Mouse (Mus musculus): Measurements from ENCODE around the gene Cacna1i. TPM values are rescaled to one million over a fixed set of nuclear protein-coding genes. Genes with fewer than 3 reads are reported as not detected.

Cacna1i gene
- polyA plus RNA-seq, 1 experiment from 2014 or later: 0.14 TPM

DNA sequence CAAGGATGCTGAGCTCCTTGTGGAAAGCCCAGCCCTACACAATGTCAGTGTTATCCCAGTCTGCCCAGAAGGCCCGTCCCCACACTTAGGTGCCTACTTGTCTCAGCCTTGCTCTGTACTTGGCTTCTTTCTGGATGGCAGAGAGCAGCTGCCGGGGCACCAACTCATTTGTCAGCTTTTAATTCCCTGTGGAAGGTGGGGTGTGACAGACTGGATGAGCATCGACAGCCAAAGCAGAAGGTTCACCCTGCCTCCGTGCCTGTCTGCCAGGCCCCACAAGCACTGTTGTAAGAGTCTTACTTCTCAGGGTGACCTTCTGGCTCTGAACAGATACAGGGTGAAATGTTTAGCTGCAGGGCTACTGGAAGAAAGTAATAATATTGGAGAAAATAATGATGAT is 128.1 kb downstream of the Cacna1i start:
- DNase-seq (ENCODE audit: low spot score) (no peak), ATAC-seq (replicated peaks; ENCODE audit: low FRiP score) (no peak)
- Histone ChIP-seq H3K27ac (ENCODE audit: low read depth, low read length) (no peak overlapping the region), H3K27me3 (replicated peaks; ENCODE audit: control insufficient read depth, insufficient read depth, low read length) (0 out of 2 replicates have a peak, but pooled peaks cover 3% of the 10 kb centered on the region), H3K9ac (ENCODE audit: low read depth, low read length) (no peak overlapping the region), H3K4me2 (no peak overlapping the region), H3K36me3 (ENCODE audit: control insufficient read depth, insufficient read depth, low read length) (no peaks in the 10 kb centered on the region), H3K4me1 (replicated peaks; ENCODE audit: control insufficient read depth, insufficient read depth, low read length) (no peaks in the 10 kb centered on the region), H3K4me3 (ENCODE audit: low read depth, low read length) (no peak overlapping the region), H3K9me3 (ENCODE audit: control insufficient read depth, low read length) (no peaks in the 10 kb centered on the region)
- WGBS: 84% methylated on average over 4 of the region's 4 CpGs

- Histone ChIP-seq H3K9ac (ENCODE audit: low read depth, low read length) (no peak overlapping the region), H3K4me2 (no peak overlapping the region), H3K9me3 (ENCODE audit: control insufficient read depth, low read length) (no peaks in the 10 kb centered on the region), H3K27ac (ENCODE audit: low read depth, low read length) (no peak overlapping the region), H3K4me3 (ENCODE audit: low read depth, low read length) (no peak overlapping the region), H3K36me3 (ENCODE audit: control insufficient read depth, insufficient read depth, low read length) (no peaks in the 10 kb centered on the region), H3K27me3 (replicated peaks; ENCODE audit: control insufficient read depth, insufficient read depth, low read length) (0 out of 2 replicates have a peak, but pooled peaks cover 3% of the 10 kb centered on the region), H3K4me1 (replicated peaks; ENCODE audit: control insufficient read depth, insufficient read depth, low read length) (no peaks in the 10 kb centered on the region)
- ATAC-seq (replicated peaks; ENCODE audit: low FRiP score) (no peak), DNase-seq (ENCODE audit: low spot score) (no peak)
- WGBS: 63% methylated on average over 8 of the region's 9 CpGs
These were observed 130.0 kb downstream of the Cacna1i start for GRCm38 (mm10) chr15:80417066-80417465.

DNA sequence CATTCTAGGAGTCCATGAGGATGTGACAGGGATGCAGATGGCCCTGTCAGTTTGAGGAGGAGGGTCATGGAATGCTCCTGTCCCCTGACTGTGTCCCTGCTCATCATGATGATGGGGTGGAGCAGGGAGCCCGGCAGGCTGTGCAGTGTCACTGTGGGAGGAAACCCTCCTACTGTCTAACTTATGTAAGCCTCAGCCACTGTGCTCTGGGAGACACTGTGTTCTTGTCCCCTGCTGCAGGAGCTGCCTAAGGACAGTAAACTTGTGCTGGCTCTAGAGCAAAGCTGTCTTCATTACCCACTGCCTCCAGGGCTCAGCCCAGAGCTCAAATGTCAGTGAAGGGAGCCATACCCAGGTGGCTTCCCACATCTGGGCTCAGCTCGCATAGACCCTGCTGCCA is 131.1 kb downstream of the Cacna1i start:
- no peak overlapping the region for H3K4me2 ChIP-seq
- H3K27me3 ChIP-seq (replicated peaks; ENCODE audit: control insufficient read depth, insufficient read depth, low read length): 0 out of 2 replicates have a peak, but pooled peaks cover 3% of the 10 kb centered on the region
- no peak for DNase-seq (ENCODE audit: low spot score)
- 66% methylated on average over 2 of the region's 2 CpGs for whole genome bisulfite sequencing
- no peak for ATAC-seq (replicated peaks; ENCODE audit: low FRiP score)
- no peaks in the 10 kb centered on the region for H3K9me3 ChIP-seq (ENCODE audit: control insufficient read depth, low read length)
- H3K9ac ChIP-seq (ENCODE audit: low read depth, low read length): no peak overlapping the region
- H3K4me1 ChIP-seq (replicated peaks; ENCODE audit: control insufficient read depth, insufficient read depth, low read length): no peaks in the 10 kb centered on the region
- no peak overlapping the region for H3K27ac ChIP-seq (ENCODE audit: low read depth, low read length)
- H3K4me3 ChIP-seq (ENCODE audit: low read depth, low read length): no peak overlapping the region
- H3K36me3 ChIP-seq (ENCODE audit: control insufficient read depth, insufficient read depth, low read length): no peaks in the 10 kb centered on the region

GRCm38 (mm10) chr15:80430324-80430723 is 143.3 kb downstream of the Cacna1i start:
- no peaks in the 10 kb centered on the region for H3K36me3 ChIP-seq (ENCODE audit: control insufficient read depth, insufficient read depth, low read length)
- H3K4me3 ChIP-seq (ENCODE audit: low read depth, low read length): no peak overlapping the region
- no peak overlapping the region for H3K4me2 ChIP-seq
- no peak overlapping the region for H3K9ac ChIP-seq (ENCODE audit: low read depth, low read length)
- H3K9me3 ChIP-seq (ENCODE audit: control insufficient read depth, low read length): no peaks in the 10 kb centered on the region
- no peaks in the 10 kb centered on the region for H3K4me1 ChIP-seq (replicated peaks; ENCODE audit: control insufficient read depth, insufficient read depth, low read length)
- 81% methylated on average over 11 of the region's 11 CpGs for WGBS
- no peak overlapping the region for H3K27ac ChIP-seq (ENCODE audit: low read depth, low read length)
- no peaks in the 10 kb centered on the region; the same call in none of the 2 replicates for H3K27me3 ChIP-seq (replicated peaks; ENCODE audit: control insufficient read depth, insufficient read depth, low read length)
- ATAC-seq (replicated peaks; ENCODE audit: low FRiP score) (no peak), DNase-seq (ENCODE audit: low spot score) (no peak)

- Histone ChIP-seq H3K9ac (ENCODE audit: low read depth, low read length) (no peak overlapping the region), H3K9me3 (ENCODE audit: control insufficient read depth, low read length) (no peaks in the 10 kb centered on the region), H3K4me1 (replicated peaks; ENCODE audit: control insufficient read depth, insufficient read depth, low read length) (no peaks in the 10 kb centered on the region), H3K27me3 (replicated peaks; ENCODE audit: control insufficient read depth, insufficient read depth, low read length) (no peaks in the 10 kb centered on the region; the same call in none of the 2 replicates), H3K36me3 (ENCODE audit: control insufficient read depth, insufficient read depth, low read length) (no peaks in the 10 kb centered on the region), H3K4me3 (ENCODE audit: low read depth, low read length) (no peak overlapping the region), H3K27ac (ENCODE audit: low read depth, low read length) (no peak overlapping the region), H3K4me2 (no peak overlapping the region)
- 82% methylated on average over 5 of the region's 5 CpGs for WGBS
- no peak for ATAC-seq (replicated peaks; ENCODE audit: low FRiP score)
- no peak for DNase-seq (ENCODE audit: low spot score)
These were observed 149.9 kb downstream of the Cacna1i start for GRCm38 (mm10) chr15:80436961-80437360.

GRCm38 (mm10) chr15:80437996-80438395 is 151.0 kb downstream of the Cacna1i start:
- no peaks in the 10 kb centered on the region; the same call in none of the 2 replicates for H3K27me3 ChIP-seq (replicated peaks; ENCODE audit: control insufficient read depth, insufficient read depth, low read length)
- no peaks in the 10 kb centered on the region for H3K36me3 ChIP-seq (ENCODE audit: control insufficient read depth, insufficient read depth, low read length)
- H3K4me2 ChIP-seq: no peak overlapping the region
- no peak overlapping the region for H3K9ac ChIP-seq (ENCODE audit: low read depth, low read length)
- H3K9me3 ChIP-seq (ENCODE audit: control insufficient read depth, low read length): no peaks in the 10 kb centered on the region
- no peak overlapping the region for H3K27ac ChIP-seq (ENCODE audit: low read depth, low read length)
- no peak overlapping the region for H3K4me3 ChIP-seq (ENCODE audit: low read depth, low read length)
- 84% methylated on average over 9 of the region's 9 CpGs for WGBS
- ATAC-seq (replicated peaks; ENCODE audit: low FRiP score) (no peak), DNase-seq (ENCODE audit: low spot score) (no peak)
- H3K4me1 ChIP-seq (replicated peaks; ENCODE audit: control insufficient read depth, insufficient read depth, low read length): no peaks in the 10 kb centered on the region

DNA sequence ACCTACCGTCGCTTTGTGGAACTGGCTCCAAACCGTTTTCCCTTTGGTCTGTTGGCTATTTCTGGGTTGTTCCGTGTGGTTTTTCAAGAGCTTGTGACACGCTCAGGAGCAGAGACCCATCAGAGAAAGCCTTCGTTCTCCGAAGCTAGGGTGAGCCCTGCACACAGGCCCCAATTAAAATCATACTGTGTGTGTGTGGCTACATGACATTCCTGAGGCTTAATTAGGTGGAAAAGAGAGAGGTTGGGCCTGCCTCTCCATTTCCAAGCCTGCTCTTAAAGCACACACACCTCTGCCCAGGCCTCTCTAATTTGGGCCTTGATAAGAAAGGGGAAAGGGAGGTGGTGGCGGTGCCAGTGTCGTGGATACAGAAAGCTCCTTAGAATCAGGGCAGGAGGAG is 151.4 kb downstream of the Cacna1i start:
- Histone ChIP-seq H3K9me3 (ENCODE audit: control insufficient read depth, low read length) (no peaks in the 10 kb centered on the region), H3K9ac (ENCODE audit: low read depth, low read length) (no peak overlapping the region), H3K36me3 (ENCODE audit: control insufficient read depth, insufficient read depth, low read length) (no peaks in the 10 kb centered on the region), H3K4me3 (ENCODE audit: low read depth, low read length) (no peak overlapping the region), H3K4me1 (replicated peaks; ENCODE audit: control insufficient read depth, insufficient read depth, low read length) (no peaks in the 10 kb centered on the region), H3K27me3 (replicated peaks; ENCODE audit: control insufficient read depth, insufficient read depth, low read length) (no peaks in the 10 kb centered on the region; the same call in none of the 2 replicates), H3K27ac (ENCODE audit: low read depth, low read length) (no peak overlapping the region), H3K4me2 (no peak overlapping the region)
- DNase-seq (ENCODE audit: low spot score): no peak
- 78% methylated on average over 9 of the region's 9 CpGs for WGBS
- ATAC-seq (replicated peaks; ENCODE audit: low FRiP score): no peak

DNA sequence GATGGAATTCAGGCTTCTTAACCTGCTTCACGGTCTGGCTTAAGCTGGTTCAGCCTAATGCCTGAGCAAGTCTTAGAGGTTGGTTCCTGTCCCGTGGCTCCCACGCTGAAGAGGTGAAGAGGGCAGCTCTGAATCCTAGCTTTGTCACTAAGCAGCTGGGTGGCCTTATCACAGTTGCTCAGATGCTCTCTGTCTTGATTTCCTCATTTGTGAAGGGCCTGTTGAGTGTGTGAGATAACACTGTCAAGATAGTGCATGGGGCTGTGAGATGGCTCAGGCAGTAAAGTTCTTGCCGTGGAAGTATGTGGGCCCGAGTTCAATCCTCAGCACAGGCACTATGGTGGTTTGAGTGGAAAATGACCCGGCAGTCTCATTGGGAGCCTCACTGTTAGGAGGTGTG is 153.2 kb downstream of the Cacna1i start:
- H3K36me3 ChIP-seq (ENCODE audit: control insufficient read depth, insufficient read depth, low read length): no peaks in the 10 kb centered on the region
- no peak overlapping the region for H3K4me3 ChIP-seq (ENCODE audit: low read depth, low read length)
- 30% methylated on average over 6 of the region's 6 CpGs for WGBS
- H3K9ac ChIP-seq (ENCODE audit: low read depth, low read length): no peak overlapping the region
- no peak for DNase-seq (ENCODE audit: low spot score)
- no peak for ATAC-seq (replicated peaks; ENCODE audit: low FRiP score)
- no peaks in the 10 kb centered on the region for H3K9me3 ChIP-seq (ENCODE audit: control insufficient read depth, low read length)
- no peak overlapping the region for H3K27ac ChIP-seq (ENCODE audit: low read depth, low read length)
- no peaks in the 10 kb centered on the region for H3K4me1 ChIP-seq (replicated peaks; ENCODE audit: control insufficient read depth, insufficient read depth, low read length)
- H3K27me3 ChIP-seq (replicated peaks; ENCODE audit: control insufficient read depth, insufficient read depth, low read length): no peaks in the 10 kb centered on the region; the same call in none of the 2 replicates
- H3K4me2 ChIP-seq: no peak overlapping the region

- Histone ChIP-seq H3K9ac (ENCODE audit: low read depth, low read length) (no peak overlapping the region), H3K4me3 (ENCODE audit: low read depth, low read length) (no peak overlapping the region), H3K36me3 (ENCODE audit: control insufficient read depth, insufficient read depth, low read length) (no peaks in the 10 kb centered on the region), H3K4me1 (replicated peaks; ENCODE audit: control insufficient read depth, insufficient read depth, low read length) (no peaks in the 10 kb centered on the region), H3K27me3 (replicated peaks; ENCODE audit: control insufficient read depth, insufficient read depth, low read length) (no peaks in the 10 kb centered on the region; the same call in 1 of the 2 replicates), H3K9me3 (ENCODE audit: control insufficient read depth, low read length) (no peaks in the 10 kb centered on the region), H3K4me2 (no peak overlapping the region), H3K27ac (ENCODE audit: low read depth, low read length) (no peak overlapping the region)
- ATAC-seq (replicated peaks; ENCODE audit: low FRiP score) (no peak), DNase-seq (ENCODE audit: low spot score) (no peak)
- 76% methylated on average over 15 of the region's 15 CpGs for WGBS
These were observed 159.1 kb downstream of the Cacna1i start for GRCm38 (mm10) chr15:80445956-80446687.
